Mouse (Mus musculus): ENCODE results near the gene D630023F18Rik. TPM values are rescaled to one million over a fixed set of nuclear protein-coding genes. Genes with fewer than 3 reads are reported as not detected.

The D630023F18Rik gene
- polyA plus RNA-seq, 1 experiment from 2014 or later, result 0.27 TPM

GRCm38 (mm10) chr1:65109196-65109595 is 13.8 kb downstream of the D630023F18Rik start:
- no peaks in the 10 kb centered on the region for H3K36me3 ChIP-seq
- H3K27me3 ChIP-seq, result no peaks in the 10 kb centered on the region
- H3K4me3 ChIP-seq, result no peak overlapping the region
- H3K4me2 ChIP-seq, result no peak overlapping the region
- ATAC-seq (ENCODE audit: borderline replicate concordance, extremely low read depth, low FRiP score, low TSS enrichment), result no peak
- 82% methylated on average over 8 of the region's 8 CpGs for WGBS
- no peaks in the 10 kb centered on the region for H3K4me1 ChIP-seq
- H3K9me3 ChIP-seq, result no peaks in the 10 kb centered on the region
- H3K9ac ChIP-seq, result no peak overlapping the region
- no peak overlapping the region for H3K27ac ChIP-seq

GRCm38 (mm10) chr1:65107654-65108279 is 15.2 kb downstream of the D630023F18Rik start:
- no peak overlapping the region for H3K4me3 ChIP-seq
- H3K4me2 ChIP-seq, result no peak overlapping the region
- H3K4me1 ChIP-seq, result no peaks in the 10 kb centered on the region
- H3K36me3 ChIP-seq, result no peaks in the 10 kb centered on the region
- no peaks in the 10 kb centered on the region for H3K27me3 ChIP-seq
- 78% methylated on average over 10 of the region's 10 CpGs for WGBS
- no peaks in the 10 kb centered on the region for H3K9me3 ChIP-seq
- H3K9ac ChIP-seq, result no peak overlapping the region
- no peak for ATAC-seq (ENCODE audit: borderline replicate concordance, extremely low read depth, low FRiP score, low TSS enrichment)
- no peak overlapping the region for H3K27ac ChIP-seq

- 83% methylated on average over 11 of the region's 11 CpGs for WGBS
- H3K27ac ChIP-seq, result no peak within 1 kb of the TSS
Measured at GRCm38 (mm10) chr1:65103273-65103672, 19.7 kb downstream of the D630023F18Rik start, which contains the start of gene Cryga. Gene Cryga, minus strand, starts transcription at chr1:65103373.

GRCm38 (mm10) chr1:65096953-65097352 is 26.1 kb downstream of the D630023F18Rik start:
- Histone ChIP-seq H3K4me3 (no peak overlapping the region), H3K27me3 (no peaks in the 10 kb centered on the region), H3K9ac (no peak overlapping the region), H3K4me2 (no peak overlapping the region), H3K27ac (no peak overlapping the region), H3K4me1 (no peaks in the 10 kb centered on the region), H3K9me3 (no peaks in the 10 kb centered on the region), H3K36me3 (no peaks in the 10 kb centered on the region)
- WGBS, result 71% methylated on average over 3 of the region's 3 CpGs
- ATAC-seq (ENCODE audit: borderline replicate concordance, extremely low read depth, low FRiP score, low TSS enrichment), result no peak

More at GRCm38 (mm10) chr1:65103273-65103672, 19.7 kb downstream of the D630023F18Rik start, which contains the start of gene Cryga:
- no peaks in the 10 kb centered on the region for H3K9me3 ChIP-seq
- no peak within 1 kb of the TSS for H3K4me3 ChIP-seq
- H3K27me3 ChIP-seq, result no peaks in the 10 kb centered on the region
- H3K36me3 ChIP-seq, result no peaks in the 10 kb centered on the region
- no peak for ATAC-seq (ENCODE audit: borderline replicate concordance, extremely low read depth, low FRiP score, low TSS enrichment)
- no peaks in the 10 kb centered on the region for H3K4me1 ChIP-seq
- no peak within 1 kb of the TSS for H3K9ac ChIP-seq
- H3K4me2 ChIP-seq, result no peak within 1 kb of the TSS

GRCm38 (mm10) chr1:65091566-65091965 is 31.4 kb downstream of the D630023F18Rik start:
- Histone ChIP-seq H3K4me2 (no peak overlapping the region), H3K4me3 (no peak overlapping the region), H3K36me3 (no peaks in the 10 kb centered on the region), H3K4me1 (no peaks in the 10 kb centered on the region), H3K9me3 (no peaks in the 10 kb centered on the region), H3K9ac (no peak overlapping the region), H3K27me3 (no peaks in the 10 kb centered on the region), H3K27ac (no peak overlapping the region)
- WGBS, result 91% methylated on average over 3 of the region's 3 CpGs
- ATAC-seq (ENCODE audit: borderline replicate concordance, extremely low read depth, low FRiP score, low TSS enrichment), result no peak

- no peak for ATAC-seq (ENCODE audit: borderline replicate concordance, extremely low read depth, low FRiP score, low TSS enrichment)
- 30% methylated on average over 2 of the region's 2 CpGs for WGBS
Measured at GRCm38 (mm10) chr1:65090370-65090769, 32.6 kb downstream of the D630023F18Rik start.

GRCm38 (mm10) chr1:65088567-65089356 is 34.3 kb downstream of the D630023F18Rik start:
- H3K27me3 ChIP-seq, result no peaks in the 10 kb centered on the region
- no peak for ATAC-seq (ENCODE audit: borderline replicate concordance, extremely low read depth, low FRiP score, low TSS enrichment)
- 70% methylated on average over 6 of the region's 6 CpGs for WGBS

More at GRCm38 (mm10) chr1:65090370-65090769, 32.6 kb downstream of the D630023F18Rik start:
- Histone ChIP-seq H3K36me3 (no peaks in the 10 kb centered on the region), H3K4me2 (no peak overlapping the region), H3K4me3 (no peak overlapping the region), H3K27me3 (no peaks in the 10 kb centered on the region), H3K4me1 (no peaks in the 10 kb centered on the region), H3K9me3 (no peaks in the 10 kb centered on the region), H3K27ac (no peak overlapping the region), H3K9ac (no peak overlapping the region)

GRCm38 (mm10) chr1:65082188-65082587 is 40.8 kb downstream of the D630023F18Rik start, which contains the start of gene Crygb:
Gene Crygb, minus strand, starts transcription at chr1:65082288.
- no peaks in the 10 kb centered on the region for H3K9me3 ChIP-seq
- no peak within 1 kb of the TSS for H3K9ac ChIP-seq
- H3K27ac ChIP-seq, result no peak within 1 kb of the TSS
- H3K4me1 ChIP-seq, result no peaks in the 10 kb centered on the region
- no peak within 1 kb of the TSS for H3K4me3 ChIP-seq
- ATAC-seq (ENCODE audit: borderline replicate concordance, extremely low read depth, low FRiP score, low TSS enrichment), result no peak
- no peak within 1 kb of the TSS for H3K4me2 ChIP-seq
- H3K36me3 ChIP-seq, result no peaks in the 10 kb centered on the region
- H3K27me3 ChIP-seq, result no peaks in the 10 kb centered on the region
- 37% methylated on average over 7 of the region's 7 CpGs for WGBS

More at GRCm38 (mm10) chr1:65088567-65089356, 34.3 kb downstream of the D630023F18Rik start:
- H3K4me1 ChIP-seq, result no peaks in the 10 kb centered on the region
- no peak overlapping the region for H3K4me2 ChIP-seq
- H3K36me3 ChIP-seq, result no peaks in the 10 kb centered on the region
- no peak overlapping the region for H3K9ac ChIP-seq
- H3K4me3 ChIP-seq, result no peak overlapping the region
- H3K27ac ChIP-seq, result no peak overlapping the region
- no peaks in the 10 kb centered on the region for H3K9me3 ChIP-seq

- H3K4me1 ChIP-seq, result no peaks in the 10 kb centered on the region
Measured at GRCm38 (mm10) chr1:65075607-65076006, 47.4 kb downstream of the D630023F18Rik start.

GRCm38 (mm10) chr1:65073589-65073988 is 49.4 kb downstream of the D630023F18Rik start, which contains the start of gene Crygc:
Gene Crygc, minus strand, starts transcription at chr1:65073689.
- no peaks in the 10 kb centered on the region for H3K27me3 ChIP-seq
- 69% methylated on average over 6 of the region's 6 CpGs for WGBS
- no peak within 1 kb of the TSS for H3K4me3 ChIP-seq
- H3K4me2 ChIP-seq, result no peak within 1 kb of the TSS
- H3K9me3 ChIP-seq, result no peaks in the 10 kb centered on the region
- no peak within 1 kb of the TSS for H3K9ac ChIP-seq
- H3K36me3 ChIP-seq, result no peaks in the 10 kb centered on the region
- H3K4me1 ChIP-seq, result no peaks in the 10 kb centered on the region
- ATAC-seq (ENCODE audit: borderline replicate concordance, extremely low read depth, low FRiP score, low TSS enrichment), result no peak
- no peak within 1 kb of the TSS for H3K27ac ChIP-seq

More at GRCm38 (mm10) chr1:65075607-65076006, 47.4 kb downstream of the D630023F18Rik start:
- Histone ChIP-seq H3K9ac (no peak overlapping the region), H3K4me3 (no peak overlapping the region), H3K27ac (no peak overlapping the region), H3K9me3 (no peaks in the 10 kb centered on the region), H3K4me2 (no peak overlapping the region), H3K36me3 (no peaks in the 10 kb centered on the region), H3K27me3 (no peaks in the 10 kb centered on the region)
- WGBS, result 15% methylated on average over 5 of the region's 5 CpGs
- no peak for ATAC-seq (ENCODE audit: borderline replicate concordance, extremely low read depth, low FRiP score, low TSS enrichment)

GRCm38 (mm10) chr1:65067842-65068241 is 55.2 kb downstream of the D630023F18Rik start:
- ATAC-seq (ENCODE audit: borderline replicate concordance, extremely low read depth, low FRiP score, low TSS enrichment), result no peak
- H3K36me3 ChIP-seq, result no peaks in the 10 kb centered on the region
- no peak overlapping the region for H3K4me2 ChIP-seq
- no peak overlapping the region for H3K27ac ChIP-seq
- H3K9ac ChIP-seq, result no peak overlapping the region
- H3K9me3 ChIP-seq, result no peaks in the 10 kb centered on the region
- no peaks in the 10 kb centered on the region for H3K4me1 ChIP-seq
- no peak overlapping the region for H3K4me3 ChIP-seq
- H3K27me3 ChIP-seq, result no peaks in the 10 kb centered on the region

- Histone ChIP-seq H3K36me3 (no peaks in the 10 kb centered on the region), H3K4me2 (no peak overlapping the region), H3K9ac (no peak overlapping the region), H3K4me1 (no peaks in the 10 kb centered on the region), H3K27ac (no peak overlapping the region), H3K27me3 (no peaks in the 10 kb centered on the region), H3K4me3 (no peak overlapping the region), H3K9me3 (no peaks in the 10 kb centered on the region)
- no peak for ATAC-seq (ENCODE audit: borderline replicate concordance, extremely low read depth, low FRiP score, low TSS enrichment)
- WGBS, result 78% methylated on average over 15 of the region's 15 CpGs
Measured at GRCm38 (mm10) chr1:65064201-65064600, 58.8 kb downstream of the D630023F18Rik start.
